Comparison of ENCODE assay signal across 26 mouse cellular contexts in the genomic region with DNA sequence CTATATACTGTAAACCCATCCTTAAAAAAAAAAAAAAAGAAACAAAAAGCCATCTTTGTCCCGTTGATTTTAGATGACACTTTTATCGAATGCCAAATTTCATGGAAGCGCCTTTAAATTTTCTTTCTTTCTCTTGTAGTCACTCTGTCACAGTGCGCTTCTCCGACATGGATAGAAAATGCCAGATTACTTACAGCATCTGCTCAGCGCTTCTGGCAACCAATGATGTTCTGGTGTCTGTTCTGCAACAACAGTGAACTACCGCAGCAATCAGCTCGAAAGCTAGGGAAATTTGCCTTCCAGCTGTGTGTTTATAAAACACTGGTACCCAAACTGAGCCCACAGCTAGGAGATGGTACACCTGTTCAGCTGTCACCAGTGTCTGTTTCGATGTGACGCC. TPM values are rescaled to one million over a fixed set of nuclear protein-coding genes. Genes with fewer than 3 reads are reported as not detected.
DNase-seq lines count a peak whose midpoint lies in the region; ATAC-seq and TF ChIP-seq lines count a peak whose summit lies in the region.
"Had no signal": no experiment of that assay in that cellular context is flagged by ENCODE, and none has a peak within 500 bp of the region (broad histone marks: within the 10 kb centered on the region; RNA-seq: fewer than 3 reads in every experiment).

No protein-coding gene starts in this region.

- no peaks in the 10 kb centered on the region for H3K36me3 ChIP-seq in heart, embryonic 10.5 days
- H3K36me3 ChIP-seq in midbrain, embryonic 11.5 days (ENCODE audit: control insufficient read depth, insufficient read depth, low read length): no peaks in the 10 kb centered on the region
- H3K36me3 ChIP-seq in midbrain, postnatal 0 days (ENCODE audit: insufficient read depth, low read length): no peaks in the 10 kb centered on the region
- H3K36me3 ChIP-seq: embryonic facial prominence, embryonic 12.5 days; embryonic facial prominence, embryonic 15.5 days; heart, embryonic 12.5 days; heart, embryonic 15.5 days; hindbrain, embryonic 10.5 days; hindbrain, embryonic 13.5 days; intestine, embryonic 15.5 days had no signal

- no peak for ATAC-seq in midbrain, embryonic 11.5 days (ENCODE audit: low FRiP score)
- no peak for ATAC-seq in midbrain, postnatal 0 days (ENCODE audit: low FRiP score)
- ATAC-seq: activated CD4-positive, CD25-positive, alpha-beta regulatory T cell, adult 4 months; forebrain, embryonic 14.5 days; hindbrain, embryonic 16.5 days; intestine, embryonic 15.5 days had no signal

- peak; percentile 10 for DNase-seq in heart, embryonic 10.5 days (ENCODE audit: low spot score)
- no peak for DNase-seq in heart, adult 8-10 months (ENCODE audit: low spot score)
- peak; percentile 60 for DNase-seq in midbrain, embryonic 11.5 days (ENCODE audit: low spot score, missing footprints)
- DNase-seq in midbrain, postnatal 0 days (ENCODE audit: low spot score): no peak
- DNase-seq in brain, embryonic 14.5 days (ENCODE audit: low read depth): peak; percentile 12
- DNase-seq in B cell, adult 2 months: no peak
- DNase-seq: adrenal gland, adult 8-10 months; adrenal gland, postnatal 25 days; cerebellum, adult 11 months; cerebellum, adult 2 months; cerebellum, adult 9-11 months; cerebellum, postnatal 25 days; gastrocnemius, postnatal 25 days; heart, adult 2 months; heart, postnatal 10 days; heart, postnatal 36 days had no signal

- WGBS in heart, embryonic 10.5 days: 90% methylated on average over 10 of the region's 10 CpGs
- 96% methylated on average over 10 of the region's 10 CpGs for WGBS in midbrain, embryonic 11.5 days
- 93% methylated on average over 10 of the region's 10 CpGs for WGBS in midbrain, postnatal 0 days

- no peaks in the 10 kb centered on the region for H3K4me1 ChIP-seq in heart, embryonic 10.5 days
- peaks cover 4% of the 10 kb centered on the region; the same call in 1 of the 2 replicates for H3K4me1 ChIP-seq in midbrain, embryonic 11.5 days (ENCODE audit: control insufficient read depth, insufficient read depth, low read length)
- H3K4me1 ChIP-seq in midbrain, postnatal 0 days (ENCODE audit: insufficient read depth, low read length): no peaks in the 10 kb centered on the region
- H3K4me1 ChIP-seq: heart, embryonic 12.5 days; intestine, embryonic 15.5 days had no signal

- no peaks in the 10 kb centered on the region for H3K27me3 ChIP-seq in heart, embryonic 10.5 days (ENCODE audit: insufficient read depth, poor library complexity, severe bottlenecking)
- H3K27me3 ChIP-seq in midbrain, embryonic 11.5 days (ENCODE audit: control insufficient read depth, insufficient read depth, low read length): no peaks in the 10 kb centered on the region
- H3K27me3 ChIP-seq in midbrain, postnatal 0 days (ENCODE audit: insufficient read depth, low read length): no peaks in the 10 kb centered on the region
- H3K27me3 ChIP-seq: embryonic facial prominence, embryonic 12.5 days; embryonic facial prominence, embryonic 15.5 days; heart, embryonic 12.5 days; heart, embryonic 15.5 days; hindbrain, embryonic 13.5 days; intestine, embryonic 15.5 days had no signal

- no peak overlapping the region for H3K27ac ChIP-seq in heart, embryonic 10.5 days
- H3K27ac ChIP-seq in midbrain, embryonic 11.5 days (ENCODE audit: low read depth, low read length): no peak overlapping the region
- no peak overlapping the region for H3K27ac ChIP-seq in midbrain, postnatal 0 days (ENCODE audit: low read depth, low read length)
- H3K27ac ChIP-seq: embryonic facial prominence, embryonic 12.5 days; embryonic facial prominence, embryonic 15.5 days; heart, adult 2 months; heart, embryonic 15.5 days; hindbrain, embryonic 10.5 days; hindbrain, embryonic 13.5 days; intestine, embryonic 15.5 days had no signal

- no peak overlapping the region for H3K4me2 ChIP-seq in midbrain, embryonic 11.5 days
- H3K4me2 ChIP-seq in midbrain, postnatal 0 days (ENCODE audit: low read depth, low read length, poor library complexity, severe bottlenecking): no peak overlapping the region
- H3K4me2 ChIP-seq: embryonic facial prominence, embryonic 12.5 days; embryonic facial prominence, embryonic 15.5 days; heart, embryonic 12.5 days; heart, embryonic 15.5 days; hindbrain, embryonic 13.5 days; intestine, embryonic 15.5 days had no signal

- H3K9ac ChIP-seq in midbrain, embryonic 11.5 days (ENCODE audit: low read length): no peak overlapping the region
- no peak overlapping the region for H3K9ac ChIP-seq in midbrain, postnatal 0 days (replicated peaks; ENCODE audit: low read length, poor library complexity, severe bottlenecking)
- H3K9ac ChIP-seq: embryonic facial prominence, embryonic 12.5 days; embryonic facial prominence, embryonic 15.5 days; heart, embryonic 12.5 days; heart, embryonic 15.5 days; hindbrain, embryonic 13.5 days; intestine, embryonic 15.5 days had no signal

- no peak for TF ChIP-seq POLR2A in brain, embryonic 14.5 days (IDR thresholded peaks at IDR 0.05; ENCODE audit: borderline replicate concordance, extremely low read depth, insufficient read depth, insufficient read length, poor library complexity, severe bottlenecking)

- TF ChIP-seq CTCF in midbrain, postnatal 0 days (IDR thresholded peaks at IDR 0.05): no peak
- TF ChIP-seq CTCF in brain, embryonic 14.5 days (IDR thresholded peaks at IDR 0.05; ENCODE audit: borderline replicate concordance, extremely low read depth, insufficient read depth, insufficient read length): no peak

- H3K4me3 ChIP-seq in heart, embryonic 10.5 days: no peak overlapping the region
- no peak overlapping the region for H3K4me3 ChIP-seq in midbrain, embryonic 11.5 days (ENCODE audit: low read depth, low read length)
- no peak overlapping the region for H3K4me3 ChIP-seq in midbrain, postnatal 0 days (ENCODE audit: low read depth, low read length)
- H3K4me3 ChIP-seq: embryonic facial prominence, embryonic 12.5 days; embryonic facial prominence, embryonic 15.5 days; heart, adult 2 months; heart, embryonic 12.5 days; heart, embryonic 15.5 days; hindbrain, embryonic 10.5 days; hindbrain, embryonic 13.5 days; intestine, embryonic 15.5 days had no signal

- no peaks in the 10 kb centered on the region for H3K9me3 ChIP-seq in heart, embryonic 10.5 days
- no peaks in the 10 kb centered on the region for H3K9me3 ChIP-seq in midbrain, embryonic 11.5 days (ENCODE audit: control insufficient read depth, low read length)
- no peaks in the 10 kb centered on the region for H3K9me3 ChIP-seq in midbrain, postnatal 0 days (ENCODE audit: low read length)
- H3K9me3 ChIP-seq: embryonic facial prominence, embryonic 12.5 days; embryonic facial prominence, embryonic 15.5 days; heart, embryonic 12.5 days; heart, embryonic 15.5 days; hindbrain, embryonic 10.5 days; hindbrain, embryonic 13.5 days; intestine, embryonic 15.5 days had no signal

RNA-seq across cellular contexts. Expression of gene Tmx1, which starts 39.5 kb away (rescaled TPM):
- 105 and 108 TPM in 2 replicates for polyA plus RNA-seq in heart, embryonic 10.5 days (2016; fragmentation: Nextera tagmentation; extraction: Ambion mirVana)
- total RNA-seq in heart, adult 8-10 months (2022): 10 to 100 TPM; 25.4 to 35.4 (median 30.8) TPM
- polyA plus RNA-seq in midbrain, embryonic 11.5 days (2014; fragmentation: Nextera tagmentation; extraction: Ambion mirVana): 135 and 150 TPM in 2 replicates
- total RNA-seq in midbrain, postnatal 0 days (2014; rRNA removed): 73.8 and 100 TPM in 2 replicates
- polyA plus RNA-seq in midbrain, postnatal 0 days (2015; fragmentation: Nextera tagmentation; extraction: Ambion mirVana): 135 and 139 TPM in 2 replicates
- 46.3 and 54.3 TPM in 2 replicates for polyA plus RNA-seq in brain, embryonic 14.5 days (2012; rRNA removed)

Comparison
In these comparisons a context has a peak if more than half of its experiments do, and no peak if none do; other contexts are left out.
1. DNase-seq: peak in heart, embryonic 10.5 days (single experiment), midbrain, embryonic 11.5 days (single experiment) and brain, embryonic 14.5 days (single experiment); none in heart, adult 8-10 months (single experiment), midbrain, postnatal 0 days (single experiment) and B cell, adult 2 months (0 of 2).